Mouse (Mus musculus) heart, embryonic 14.5 days (tissue): ENCODE data around the gene Sbds. TPM values are rescaled to one million over a fixed set of nuclear protein-coding genes. Genes with fewer than 3 reads are reported as not detected.

Experiments used
- ATAC-seq: fragments of 200-750 bp; cut with Nextera tagmentation; 2 replicates; pipeline ENCODE4 v1.8.0; 2017; ENCODE audit warnings: low read depth, moderate TSS enrichment; ENCODE audit not compliant: insufficient number of reproducible peaks, insufficient read depth, low FRiP score
- H3K27ac ChIP-seq, 2 experiments: fragments of 200-500 bp in 1 of 2; fragments of 300-500 bp in 1 of 2; sonication (generic) in 1 of 2; replicated peaks in 1 of 2; 2 replicates each; pipeline ENCODE4 v1.5.1; 2012 to 2014; ENCODE audit warnings: low read depth in 2 of 2, low read length in 2 of 2, control low read depth in 1 of 2, mild to moderate bottlenecking in 1 of 2, mixed read lengths in 1 of 2; ENCODE audit not compliant: control insufficient read depth in 1 of 2, insufficient read depth in 1 of 2
- H3K27me3 ChIP-seq: fragments of 300-500 bp; sonication (generic); 2 replicates; pipeline ENCODE4 v1.6.1; 2014; ENCODE audit warnings: mild to moderate bottlenecking, low read length, control low read depth; ENCODE audit not compliant: control insufficient read depth, insufficient read depth
- H3K36me3 ChIP-seq: fragments of 300-500 bp; sonication (generic); 2 replicates; pipeline ENCODE4 v1.6.1; 2014; ENCODE audit warnings: mild to moderate bottlenecking, control low read depth, low read length, mixed read lengths; ENCODE audit not compliant: control insufficient read depth, insufficient read depth
- H3K4me1 ChIP-seq, 2 experiments: fragments of 200-500 bp in 1 of 2; fragments of 300-500 bp in 1 of 2; sonication (generic) in 1 of 2; 2 replicates each; pipeline ENCODE4 v1.6.1; 2012 to 2014; ENCODE audit warnings: low read length in 2 of 2, control low read depth in 1 of 2, mixed read lengths in 1 of 2; ENCODE audit not compliant: control insufficient read depth in 2 of 2, insufficient read depth in 2 of 2
- H3K4me2 ChIP-seq: fragments of 300-500 bp; sonication (generic); 2 replicates; pipeline ENCODE4 v1.6.1; 2014; ENCODE audit warnings: mild to moderate bottlenecking, low read length
- H3K4me3 ChIP-seq, 2 experiments: fragments of 200-500 bp in 1 of 2; fragments of 300-500 bp in 1 of 2; sonication (generic) in 1 of 2; 2 replicates each; pipeline ENCODE4 v1.5.1; 2012 to 2014; ENCODE audit warnings: low read length in 2 of 2, mild to moderate bottlenecking in 2 of 2, control low read depth in 1 of 2, low read depth in 1 of 2, moderate library complexity in 1 of 2; ENCODE audit not compliant: control insufficient read depth in 1 of 2, insufficient read depth in 1 of 2
- H3K9ac ChIP-seq: fragments of 300-500 bp; sonication (generic); 2 replicates; pipeline ENCODE4 v1.6.1; 2014; ENCODE audit warnings: mild to moderate bottlenecking, low read length
- H3K9me3 ChIP-seq: fragments of 300-500 bp; sonication (generic); 2 replicates; pipeline ENCODE4 v1.6.1; 2016; ENCODE audit warnings: low read length, control low read depth; ENCODE audit not compliant: control insufficient read depth
- WGBS: fragments of 180-500 bp; shearing (Covaris S2); extraction: QIAGEN DNeasy Blood & Tissue Kit; methylation state at CpG from one replicate; pipeline ENCODE4 v1.1.7; 2014; 5-methylcytosine and 5-hydroxymethylcytosine counted together
- polyA plus RNA-seq: library from polyadenylated mRNA; unstranded; fragments of >200 nt; fragmentation: Nextera tagmentation; extraction: Ambion mirVana; gene quantifications from 2 replicates; pipeline ENCODE4 v1.2.1, GENCODE M21; 2014

The Sbds gene
- polyA plus RNA-seq, 1 experiment from 2014 or later = 52.4 TPM

DNA sequence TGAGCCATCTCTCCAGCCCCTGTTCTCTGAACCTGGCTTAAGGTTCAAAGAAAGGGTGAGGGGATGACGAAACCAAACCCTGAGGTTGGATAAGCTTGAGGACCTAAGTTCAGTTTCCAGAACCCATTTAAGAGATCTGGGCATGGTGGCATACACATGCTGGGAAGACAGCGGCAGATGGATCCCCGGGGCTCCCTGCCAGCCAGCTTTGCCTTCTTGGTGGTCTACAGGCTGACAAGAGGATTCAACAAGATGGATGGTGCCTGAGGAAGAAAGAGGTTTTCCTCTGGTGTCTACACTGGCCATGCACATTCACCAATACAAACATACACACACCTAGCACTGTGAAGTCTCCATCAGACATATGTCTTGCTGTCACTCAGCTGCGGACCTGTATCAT is 37.6 kb upstream of the Sbds start:
- H3K9ac ChIP-seq = no peak overlapping the region

DNA sequence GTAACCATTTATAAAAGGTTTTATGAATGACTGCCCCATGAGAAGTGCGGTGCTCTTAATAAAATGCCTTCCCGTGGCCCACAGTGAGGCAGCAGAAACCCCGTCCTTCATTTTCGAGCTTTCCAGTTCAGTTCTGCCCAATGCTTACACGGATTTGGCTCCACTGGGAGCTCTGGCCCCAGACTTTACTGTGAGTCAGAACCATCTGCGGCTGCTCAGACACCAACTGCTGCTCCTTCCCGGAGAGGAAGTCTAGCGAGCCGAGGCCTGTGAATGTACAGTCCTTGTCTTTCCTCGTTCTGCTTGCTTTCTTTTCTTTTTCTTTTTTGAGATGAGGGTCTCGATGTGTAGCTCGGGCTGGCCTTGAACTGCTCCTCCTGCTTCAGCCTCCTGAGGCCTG is 35.4 kb upstream of the Sbds start:
- peaks cover 46% of the 10 kb centered on the region for H3K36me3 ChIP-seq
- no peak overlapping the region for H3K4me2 ChIP-seq
- no peaks in the 10 kb centered on the region for H3K4me1 ChIP-seq
- H3K9ac ChIP-seq = no peak overlapping the region
- WGBS = 95% methylated on average over 12 of the region's 12 CpGs
- no peaks in the 10 kb centered on the region for H3K9me3 ChIP-seq
- no peak for ATAC-seq
- no peaks in the 10 kb centered on the region for H3K27me3 ChIP-seq
- H3K4me3 ChIP-seq = no peak overlapping the region
- H3K27ac ChIP-seq = no peak overlapping the region

More for the DNA sequence above, 37.6 kb upstream of the Sbds start:
- WGBS = 91% methylated on average over 4 of the region's 4 CpGs
- no peak for ATAC-seq
- Histone ChIP-seq H3K4me2 (no peak overlapping the region), H3K36me3 (peaks cover 57% of the 10 kb centered on the region), H3K9me3 (no peaks in the 10 kb centered on the region), H3K4me3 (no peak overlapping the region), H3K4me1 (no peaks in the 10 kb centered on the region), H3K27ac (no peak overlapping the region), H3K27me3 (no peaks in the 10 kb centered on the region)

DNA sequence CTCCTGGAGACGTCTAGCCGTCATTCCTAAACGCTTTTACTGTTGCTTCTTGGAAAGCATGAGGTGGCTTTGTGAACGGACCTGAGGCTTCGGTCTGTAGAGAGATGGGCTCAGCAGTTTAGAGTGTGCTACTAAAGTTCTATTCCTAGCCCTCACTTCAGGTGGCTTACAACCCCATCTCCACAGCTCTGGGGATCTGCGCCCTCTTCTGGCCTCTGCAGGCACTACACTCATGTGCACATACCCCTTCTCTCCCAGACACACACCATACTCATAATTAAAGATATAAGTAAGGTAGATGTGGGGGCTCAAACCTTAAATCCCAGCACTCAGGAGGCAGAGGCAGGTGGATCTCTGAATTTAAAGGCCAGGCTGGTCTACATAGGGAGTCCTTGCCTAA is 34.9 kb upstream of the Sbds start:
- Histone ChIP-seq H3K4me1 (no peaks in the 10 kb centered on the region), H3K27me3 (no peaks in the 10 kb centered on the region), H3K27ac (no peak overlapping the region), H3K36me3 (peaks cover 43% of the 10 kb centered on the region), H3K9me3 (no peaks in the 10 kb centered on the region), H3K4me3 (no peak overlapping the region), H3K9ac (no peak overlapping the region), H3K4me2 (no peak overlapping the region)
- WGBS = 96% methylated on average over 6 of the region's 6 CpGs
- ATAC-seq = no peak

DNA sequence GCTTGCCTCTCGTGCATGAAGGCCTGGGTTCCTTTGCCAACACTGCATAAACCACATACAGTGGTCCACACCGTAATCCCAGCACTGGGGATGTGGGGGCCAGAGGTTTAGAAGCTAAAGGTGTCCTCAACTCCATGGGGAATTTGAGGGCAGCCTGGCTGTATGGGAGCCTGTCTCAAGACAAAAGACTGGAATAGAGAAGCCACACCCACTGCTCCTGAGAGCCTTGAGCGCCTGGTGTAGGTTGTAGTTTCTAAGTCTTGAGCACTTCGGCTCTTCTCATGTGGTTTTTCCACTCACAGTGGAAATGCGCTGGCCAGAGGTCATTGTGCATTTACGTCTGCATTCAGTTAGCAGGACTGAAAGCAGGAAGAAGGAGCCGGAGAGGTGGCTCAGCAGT is 32.8 kb upstream of the Sbds start:
- Histone ChIP-seq H3K4me3 (no peak overlapping the region), H3K36me3 (peaks cover 48% of the 10 kb centered on the region), H3K9me3 (no peaks in the 10 kb centered on the region), H3K27ac (no peak overlapping the region), H3K4me2 (no peak overlapping the region), H3K4me1 (no peaks in the 10 kb centered on the region), H3K27me3 (no peaks in the 10 kb centered on the region), H3K9ac (no peak overlapping the region)
- WGBS = 91% methylated on average over 7 of the region's 7 CpGs
- ATAC-seq = no peak

DNA sequence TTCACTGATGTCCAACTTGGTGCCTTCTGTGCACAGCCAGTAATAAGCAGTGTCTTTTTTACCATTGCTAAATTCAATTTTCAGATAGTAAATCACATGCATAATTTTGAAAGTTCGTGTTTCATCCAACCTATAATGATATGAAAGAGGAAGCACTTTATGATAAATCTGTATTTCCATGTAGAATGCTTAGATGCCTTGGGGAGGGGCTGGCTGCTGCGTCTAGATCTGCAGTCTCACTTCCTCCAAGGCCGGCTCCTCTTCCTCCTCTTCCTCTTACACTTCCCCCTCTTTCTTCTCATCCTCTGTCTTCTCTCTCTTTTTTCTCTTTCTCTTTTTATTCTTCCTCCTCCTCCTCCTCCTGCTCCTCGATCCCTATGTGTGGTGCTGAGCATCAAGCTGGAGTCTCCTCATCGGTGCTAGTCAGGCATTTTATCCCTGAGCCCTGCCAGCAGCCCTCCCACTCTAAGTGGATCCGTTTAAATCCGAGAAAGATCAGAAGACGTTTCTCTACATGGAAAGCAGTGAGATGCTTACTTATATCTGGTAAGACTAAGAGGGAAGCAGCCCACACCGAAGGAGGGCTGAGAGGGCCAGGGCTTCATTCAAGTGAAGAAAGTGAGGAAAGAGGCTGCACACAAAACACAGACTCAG is 27.9 kb upstream of the Sbds start:
- WGBS = 93% methylated on average over 9 of the region's 9 CpGs
- Histone ChIP-seq H3K9ac (no peak overlapping the region), H3K27me3 (no peaks in the 10 kb centered on the region), H3K27ac (no peak overlapping the region), H3K36me3 (peaks cover 70% of the 10 kb centered on the region), H3K4me1 (no peaks in the 10 kb centered on the region), H3K4me3 (no peak overlapping the region), H3K4me2 (no peak overlapping the region), H3K9me3 (no peaks in the 10 kb centered on the region)
- ATAC-seq = no peak

DNA sequence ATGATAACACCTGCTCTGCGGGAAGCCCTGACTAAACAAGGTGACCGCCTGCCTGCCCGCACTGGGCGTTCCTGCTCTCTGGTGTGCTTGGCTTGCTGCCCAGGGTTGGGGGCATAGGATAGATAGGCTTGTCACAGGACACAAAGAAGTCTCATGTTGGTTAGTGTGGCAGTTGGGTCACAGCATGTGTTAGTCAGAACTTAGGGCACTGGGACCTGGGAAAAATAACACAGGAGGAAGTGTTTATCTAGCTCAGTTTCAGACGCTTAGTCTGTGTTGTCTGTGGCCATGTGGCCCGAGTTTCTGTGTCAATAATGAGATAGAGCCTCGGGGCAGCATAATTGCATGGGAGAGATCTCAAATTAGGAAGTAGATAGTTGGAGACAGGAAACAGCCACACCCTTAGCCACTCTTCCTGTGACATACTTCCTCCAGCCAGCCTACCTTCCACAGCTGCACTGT is 22.7 kb upstream of the Sbds start:
- Histone ChIP-seq H3K4me2 (no peak overlapping the region), H3K27me3 (no peaks in the 10 kb centered on the region), H3K27ac (peak overlapping the region; percentile 1 to 61; a peak in 3 of 4 replicates), H3K36me3 (peaks cover 77% of the 10 kb centered on the region), H3K9me3 (no peaks in the 10 kb centered on the region), H3K9ac (no peak overlapping the region), H3K4me3 (no peak overlapping the region), H3K4me1 (no peaks in the 10 kb centered on the region)
- 0 out of 2 replicates have a peak, but pooled peaks have one; percentile 28 for ATAC-seq
- 54% methylated on average over 7 of the region's 7 CpGs for WGBS

DNA sequence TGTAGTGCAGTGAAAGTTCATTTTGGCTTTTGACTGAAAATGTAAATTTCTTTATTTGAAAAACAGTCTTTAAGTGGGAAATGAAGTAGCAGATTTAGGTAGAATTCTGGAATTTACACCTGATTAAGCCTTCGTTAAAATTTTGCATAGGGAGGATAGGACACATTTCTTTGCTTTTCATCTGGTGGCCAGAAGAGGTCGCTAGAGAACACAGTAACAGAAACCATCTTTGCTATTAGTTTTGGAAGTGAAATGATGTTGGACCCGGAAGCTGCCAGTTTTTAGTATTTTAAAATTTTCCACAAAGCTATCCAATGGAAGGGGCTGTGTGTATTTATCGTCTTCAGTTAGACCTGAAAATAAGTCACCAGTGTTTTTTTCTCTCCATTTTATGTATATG is 20.2 kb upstream of the Sbds start:
- Histone ChIP-seq H3K4me3 (no peak overlapping the region), H3K4me1 (no peaks in the 10 kb centered on the region), H3K27ac (no peak overlapping the region), H3K36me3 (peaks cover 76% of the 10 kb centered on the region), H3K27me3 (no peaks in the 10 kb centered on the region), H3K4me2 (no peak overlapping the region), H3K9ac (no peak overlapping the region), H3K9me3 (no peaks in the 10 kb centered on the region)
- WGBS = 54% methylated on average over 4 of the region's 4 CpGs
- no peak for ATAC-seq

DNA sequence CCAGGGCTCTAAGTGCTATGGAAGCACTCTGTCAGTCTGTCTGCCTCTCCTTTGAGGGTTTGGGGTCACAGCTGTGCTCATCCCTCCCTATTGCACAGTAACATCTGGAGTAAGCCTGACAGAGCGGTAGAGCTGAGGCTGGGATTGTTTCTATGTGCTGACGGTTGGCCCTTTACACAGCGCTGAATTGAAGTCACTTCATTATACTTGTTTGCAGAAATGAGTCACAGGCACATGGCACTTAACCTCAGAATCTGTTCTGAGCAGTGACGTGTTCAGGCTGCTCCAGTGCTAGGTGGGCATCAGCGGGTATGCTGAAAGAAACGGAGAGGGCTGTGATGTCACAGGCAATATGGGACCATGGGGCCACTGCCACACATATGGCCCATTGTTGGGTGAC is 17.7 kb upstream of the Sbds start:
- Histone ChIP-seq H3K9ac (no peak overlapping the region), H3K4me2 (no peak overlapping the region), H3K27ac (no peak overlapping the region), H3K9me3 (no peaks in the 10 kb centered on the region), H3K36me3 (peaks cover 71% of the 10 kb centered on the region), H3K4me3 (no peak overlapping the region), H3K27me3 (no peaks in the 10 kb centered on the region), H3K4me1 (no peaks in the 10 kb centered on the region)
- WGBS = 89% methylated on average over 6 of the region's 6 CpGs
- no peak; the same call in 1 of the 2 replicates for ATAC-seq
